Mouse (Mus musculus) liver, embryonic 14 days (tissue): ENCODE results near the gene 1300017J02Rik. TPM values are rescaled to one million over a fixed set of nuclear protein-coding genes. Genes with fewer than 3 reads are reported as not detected.

Experiments used
- polyA plus RNA-seq: library from polyadenylated mRNA; depleted of rRNA; stranded (reverse); fragments of >200 nt; gene quantifications from 2 replicates; pipeline ENCODE4 v1.2.3, GENCODE M21; 2012; rRNA removed

Gene 1300017J02Rik
- polyA plus RNA-seq, result 36.7 and 46.6 TPM in 2 replicates

DNA sequence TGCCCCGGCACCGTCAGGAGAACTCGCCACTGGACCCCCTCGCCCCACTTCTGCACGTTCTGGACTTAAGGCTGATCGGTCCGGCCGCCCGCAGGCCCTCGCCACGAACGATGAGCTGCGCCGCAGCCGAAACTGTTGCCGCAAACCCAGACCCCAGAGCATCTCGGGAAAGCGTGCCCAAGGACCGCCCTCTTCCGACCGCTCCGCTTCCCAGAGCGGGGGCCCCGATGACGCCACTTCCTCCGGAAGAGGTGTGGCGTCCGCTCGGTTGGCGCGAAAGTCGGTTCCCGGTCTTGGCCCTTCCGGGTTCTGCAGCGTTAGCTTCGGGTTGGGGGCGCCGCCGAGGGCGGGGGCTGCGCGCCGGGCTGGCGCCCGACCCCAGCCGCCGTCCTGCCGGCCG lies at the start of gene 1300017J02Rik, which contains the start of gene Topbp1:
Gene 1300017J02Rik (minus strand): TSS at position 156 of the 400 bp plus-strand sequence.
Gene Topbp1 (plus strand): TSS at position 289 of the 400 bp plus-strand sequence.

DNA sequence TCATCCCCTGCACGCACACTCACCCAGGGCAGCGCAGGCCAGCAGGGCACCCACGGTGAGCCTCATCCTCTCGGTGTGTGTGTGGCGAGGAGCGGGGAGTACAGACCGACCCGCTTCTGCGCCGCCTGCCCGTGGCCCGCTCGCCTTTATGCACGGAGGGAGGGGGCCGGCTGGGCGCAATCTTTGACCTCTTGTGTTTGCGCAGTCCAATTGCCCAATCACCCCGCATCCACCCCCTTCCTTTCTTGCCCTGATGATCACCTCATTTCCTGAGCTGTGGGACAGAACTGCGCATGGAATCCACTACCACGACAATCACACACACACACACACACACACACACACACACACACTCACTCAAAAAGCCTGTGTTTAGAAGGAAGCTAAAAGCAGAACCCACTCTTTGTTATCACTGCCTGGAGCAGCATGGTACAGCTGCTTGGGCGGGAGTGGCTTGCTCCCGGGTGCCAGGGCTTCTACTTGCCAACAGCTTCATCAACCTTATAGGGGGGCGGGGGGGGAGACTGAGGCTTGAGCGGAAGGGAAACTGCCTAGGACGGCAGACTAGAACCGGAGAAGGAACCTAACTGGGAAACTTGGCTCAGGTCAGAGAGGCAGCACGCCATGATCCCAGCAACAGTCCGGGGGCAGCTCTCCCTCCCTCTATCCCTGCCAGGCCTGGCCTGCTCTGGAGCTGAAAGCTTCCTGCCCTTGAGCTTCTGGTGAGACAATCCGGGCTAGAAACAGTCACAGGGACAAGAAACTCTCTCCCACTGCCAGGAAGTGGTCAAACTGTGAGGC lies 74.5 kb downstream of the 1300017J02Rik start, which contains the start of the genes Gm20425 and Trf:
Gene Gm20425 (minus strand): TSS at position 157 of the 801 bp plus-strand sequence.
Gene Trf (minus strand): TSS at position 294 of the 801 bp plus-strand sequence.

DNA sequence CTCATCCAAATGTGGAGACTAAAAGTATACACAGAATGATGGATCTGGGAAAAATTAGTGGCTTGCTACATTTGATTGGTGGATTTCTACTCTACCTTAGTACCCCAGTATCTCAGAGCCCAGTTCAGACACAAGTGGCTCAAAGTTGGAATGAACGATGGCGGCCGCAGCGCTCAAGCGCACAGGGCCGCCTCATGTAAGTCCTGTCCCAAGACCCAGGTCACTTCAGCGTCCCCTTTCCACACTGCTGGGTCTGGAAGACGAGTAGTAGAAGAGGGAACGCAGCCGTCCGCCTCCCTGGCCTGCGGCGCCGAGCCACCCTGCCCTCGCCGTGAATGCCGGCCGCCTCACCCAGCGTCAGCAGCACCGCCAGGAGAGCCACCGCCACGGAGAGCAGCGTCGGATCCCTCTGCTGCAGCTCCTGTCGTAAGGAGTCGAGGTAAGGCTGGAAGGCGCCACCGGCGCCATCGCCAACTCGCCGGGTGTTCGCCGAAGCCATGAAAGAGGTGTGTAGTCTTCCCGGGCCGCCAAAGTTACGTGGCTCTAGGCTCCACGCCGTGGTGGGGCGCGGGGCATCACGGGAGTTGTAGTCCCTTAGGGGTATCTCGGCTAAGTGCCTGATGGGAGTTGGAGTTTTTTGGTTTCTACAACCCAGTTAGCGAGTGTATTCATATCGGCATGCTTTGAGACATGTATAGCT lies 103.2 kb downstream of the 1300017J02Rik start, which contains the start of gene Srprb:
Gene Srprb (minus strand): TSS at position 577 of the 700 bp plus-strand sequence.

Other genes starting within 250 kb of the 1300017J02Rik start
- 0.12 and 0.16 TPM in 2 replicates for gene Rab6b, start 193.3 kb downstream of the 1300017J02Rik start, polyA plus RNA-seq
- 15.6 and 16.1 TPM in 2 replicates for gene Srprb, start 102.9 kb downstream of the 1300017J02Rik start, polyA plus RNA-seq
- 0.09 and 0.35 TPM in 2 replicates for gene Gm20425, start 74.8 kb downstream of the 1300017J02Rik start, polyA plus RNA-seq
- 2,120 and 2,385 TPM in 2 replicates for gene Trf, start 74.6 kb downstream of the 1300017J02Rik start, polyA plus RNA-seq
- 44.9 and 50.7 TPM in 2 replicates for gene Topbp1, start 133 bp upstream of the 1300017J02Rik start, polyA plus RNA-seq
- 32.6 and 38.0 TPM in 2 replicates for gene Cdv3, start 60.8 kb upstream of the 1300017J02Rik start, polyA plus RNA-seq
- 0.64 and 0.82 TPM in 2 replicates for gene Bfsp2, start 175.3 kb upstream of the 1300017J02Rik start, polyA plus RNA-seq